In genomic region chrX:150468266-150468665, GRCm38 (mm10) we compare ENCODE assay signal across 17 mouse cellular contexts.
"Had no signal": no experiment of that assay in that cellular context is flagged by ENCODE, and none has a peak within 500 bp of the region (broad histone marks: within the 10 kb centered on the region; RNA-seq: fewer than 3 reads in every experiment).

No protein-coding gene starts in this region.

- H3K36me3 ChIP-seq: lung, embryonic 15.5 days; midbrain, embryonic 13.5 days; midbrain, embryonic 15.5 days; neural tube, embryonic 12.5 days; stomach, embryonic 15.5 days had no signal

- H3K4me3 ChIP-seq: lung, embryonic 15.5 days; megakaryocyte, embryonic 14.5 days; midbrain, embryonic 13.5 days; midbrain, embryonic 15.5 days; neural tube, embryonic 12.5 days; stomach, embryonic 15.5 days had no signal

- H3K4me2 ChIP-seq: lung, embryonic 15.5 days; midbrain, embryonic 11.5 days; midbrain, embryonic 13.5 days; midbrain, embryonic 15.5 days; neural tube, embryonic 12.5 days; stomach, embryonic 15.5 days had no signal

- H3K9me3 ChIP-seq: lung, embryonic 15.5 days; megakaryocyte, embryonic 14.5 days; midbrain, embryonic 13.5 days; midbrain, embryonic 15.5 days; neural tube, embryonic 12.5 days; stomach, embryonic 15.5 days had no signal

- H3K9ac ChIP-seq: lung, embryonic 15.5 days; midbrain, embryonic 13.5 days; midbrain, embryonic 15.5 days; neural tube, embryonic 12.5 days; stomach, embryonic 15.5 days had no signal

- H3K27me3 ChIP-seq: lung, embryonic 15.5 days; megakaryocyte, embryonic 14.5 days; midbrain, embryonic 13.5 days; midbrain, embryonic 15.5 days; neural tube, embryonic 12.5 days; stomach, embryonic 15.5 days had no signal

- ATAC-seq: lung, postnatal 0 days; midbrain, embryonic 13.5 days; midbrain, embryonic 15.5 days had no signal

- H3K4me1 ChIP-seq: lung, embryonic 15.5 days; midbrain, embryonic 13.5 days; midbrain, embryonic 15.5 days; neural tube, embryonic 12.5 days; stomach, embryonic 15.5 days had no signal

- DNase-seq: lung, adult 2 months; lung, postnatal 14 days; lung, postnatal 36 days; right cerebral cortex, postnatal 14 days; thymus, adult 2 months; thymus, postnatal 25 days; thymus, postnatal 4 days had no signal

- H3K27ac ChIP-seq: lung, embryonic 15.5 days; macrophage; midbrain, embryonic 13.5 days; midbrain, embryonic 15.5 days; neural tube, embryonic 12.5 days; stomach, embryonic 15.5 days; stomach, postnatal 0 days had no signal
